Mouse (Mus musculus) bone marrow macrophage, adult 2 months (primary cell): ENCODE measurements around the gene Pde4d.

ENCODE experiments used
- CTCF ChIP-seq: IDR thresholded peaks from 2 replicates; pipeline ENCODE4 v1.5.1; 2012; ENCODE audit warnings: low read depth, mild to moderate bottlenecking, low read length, moderate library complexity
- POLR2A ChIP-seq: IDR thresholded peaks from 2 replicates; pipeline ENCODE4 v1.6.1; 2012; ENCODE audit warnings: mild to moderate bottlenecking, low read depth, low read length, borderline replicate concordance

GRCm38 (mm10) chr13:109914846-109915245 lies 1465.1 kb downstream of the Pde4d start:
- no peak for TF ChIP-seq CTCF
- no peak for TF ChIP-seq POLR2A
